Mouse (Mus musculus) 3134 (cell line): ENCODE measurements around the gene C2cd4c.

Experiments used
- DNase-seq: peaks from one replicate; pipeline ENCODE4 v3.0.0-alpha.2; 2011; ENCODE audit warnings: low spot score; ENCODE audit not compliant: insufficient read length; ENCODE audit errors: extremely low read depth

C2cd4c gene

GRCm38 (mm10) chr10:79613578-79614304 is at the start of gene C2cd4c:
Gene C2cd4c, minus strand, starts transcription at chr10:79614025.
- DNase-seq = no peak

GRCm38 (mm10) chr10:79661861-79662260 is 48.0 kb upstream of the C2cd4c start:
- DNase-seq = no peak

- no peak for DNase-seq
Observed at GRCm38 (mm10) chr10:79660298-79660697, 46.5 kb upstream of the C2cd4c start.

GRCm38 (mm10) chr10:79658829-79659228 is 45.0 kb upstream of the C2cd4c start:
- no peak for DNase-seq

GRCm38 (mm10) chr10:79654946-79655395 is 41.1 kb upstream of the C2cd4c start:
- DNase-seq = no peak

GRCm38 (mm10) chr10:79652789-79653188 is 39.0 kb upstream of the C2cd4c start:
- DNase-seq = no peak

- DNase-seq = no peak
Observed at GRCm38 (mm10) chr10:79649070-79649751, 35.4 kb upstream of the C2cd4c start.

GRCm38 (mm10) chr10:79645711-79646110 is 31.9 kb upstream of the C2cd4c start, which contains the start of gene Odf3l2:
Gene Odf3l2, minus strand, starts transcription at chr10:79645738.
- DNase-seq = no peak

GRCm38 (mm10) chr10:79638486-79639204 is 24.8 kb upstream of the C2cd4c start:
- DNase-seq = no peak

- DNase-seq = no peak
Observed at GRCm38 (mm10) chr10:79637128-79638110, 23.6 kb upstream of the C2cd4c start, which contains the start of gene Shc2. Gene Shc2, minus strand, starts transcription at chr10:79637918.

- no peak for DNase-seq
Observed at GRCm38 (mm10) chr10:79636287-79636686, 22.5 kb upstream of the C2cd4c start.

- peak; percentile 71 for DNase-seq
Observed at GRCm38 (mm10) chr10:79633006-79633777, 19.4 kb upstream of the C2cd4c start.

- no peak for DNase-seq
Observed at GRCm38 (mm10) chr10:79631432-79631831, 17.6 kb upstream of the C2cd4c start.

GRCm38 (mm10) chr10:79628377-79628776 is 14.6 kb upstream of the C2cd4c start:
- no peak for DNase-seq

GRCm38 (mm10) chr10:79626156-79626555 is 12.3 kb upstream of the C2cd4c start:
- peak; percentile 86 for DNase-seq

GRCm38 (mm10) chr10:79625398-79625797 is 11.6 kb upstream of the C2cd4c start:
- no peak for DNase-seq

GRCm38 (mm10) chr10:79623950-79624349 is 10.1 kb upstream of the C2cd4c start:
- DNase-seq = peak; percentile 74

GRCm38 (mm10) chr10:79616376-79616775 is 2.6 kb upstream of the C2cd4c start:
- no peak for DNase-seq

GRCm38 (mm10) chr10:79615860-79616259 is 2.0 kb upstream of the C2cd4c start:
- no peak for DNase-seq
